Mouse (Mus musculus): ENCODE measurements around the gene Sipa1l3.

The Sipa1l3 gene

GRCm38 (mm10) chr7:29290691-29291485 is 227.6 kb downstream of the Sipa1l3 start:
- in situ Hi-C loops (cut with MboI; ENCODE audit: low pct_unique_long_range_greater_than_20kb in 1 of 2, low sequenced_read_pairs in 2 of 2, unreplicated experiment in 1 of 2) = loop anchor here in 1 of 2 experiments (10.0 kb wide), 1 partner anchor 236 kb away; no protein-coding TSS in a partner anchor

GRCm38 (mm10) chr7:29289856-29290255 is 228.6 kb downstream of the Sipa1l3 start:
- in situ Hi-C loops (cut with MboI; ENCODE audit: low pct_unique_long_range_greater_than_20kb in 1 of 2, low sequenced_read_pairs in 2 of 2, unreplicated experiment in 1 of 2) = loop anchor here in 1 of 2 experiments (10.0 kb wide), 1 partner anchor 235 kb away; no protein-coding TSS in a partner anchor

- in situ Hi-C loops (cut with MboI; ENCODE audit: low pct_unique_long_range_greater_than_20kb in 1 of 2, low sequenced_read_pairs in 2 of 2, unreplicated experiment in 1 of 2) = no loop called here
These were observed 229.4 kb downstream of the Sipa1l3 start, which contains the start of gene Ppp1r14a for GRCm38 (mm10) chr7:29288942-29289638. Gene Ppp1r14a, plus strand, starts transcription at chr7:29289308.

GRCm38 (mm10) chr7:29288079-29288478 is 230.4 kb downstream of the Sipa1l3 start:
- in situ Hi-C loops (cut with MboI; ENCODE audit: low pct_unique_long_range_greater_than_20kb in 1 of 2, low sequenced_read_pairs in 2 of 2, unreplicated experiment in 1 of 2) = no loop called here

GRCm38 (mm10) chr7:29287481-29287880 is 231.0 kb downstream of the Sipa1l3 start:
- in situ Hi-C loops (cut with MboI; ENCODE audit: low pct_unique_long_range_greater_than_20kb in 1 of 2, low sequenced_read_pairs in 2 of 2, unreplicated experiment in 1 of 2) = no loop called here

- in situ Hi-C loops (cut with MboI; ENCODE audit: low pct_unique_long_range_greater_than_20kb in 1 of 2, low sequenced_read_pairs in 2 of 2, unreplicated experiment in 1 of 2) = no loop called here
These were observed 233.9 kb downstream of the Sipa1l3 start for GRCm38 (mm10) chr7:29284523-29284922.

GRCm38 (mm10) chr7:29283876-29284275 is 234.6 kb downstream of the Sipa1l3 start:
- in situ Hi-C loops (cut with MboI; ENCODE audit: low pct_unique_long_range_greater_than_20kb in 1 of 2, low sequenced_read_pairs in 2 of 2, unreplicated experiment in 1 of 2) = no loop called here

GRCm38 (mm10) chr7:29282074-29282554 is 236.3 kb downstream of the Sipa1l3 start:
- in situ Hi-C loops (cut with MboI; ENCODE audit: low pct_unique_long_range_greater_than_20kb in 1 of 2, low sequenced_read_pairs in 2 of 2, unreplicated experiment in 1 of 2) = no loop called here

GRCm38 (mm10) chr7:29281201-29282073 is 237.0 kb downstream of the Sipa1l3 start, which contains the start of gene Spint2:
Gene Spint2, minus strand, starts transcription at chr7:29281912.
- in situ Hi-C loops (cut with MboI; ENCODE audit: low pct_unique_long_range_greater_than_20kb in 1 of 2, low sequenced_read_pairs in 2 of 2, unreplicated experiment in 1 of 2) = no loop called here

- in situ Hi-C loops (cut with MboI; ENCODE audit: low pct_unique_long_range_greater_than_20kb in 1 of 2, low sequenced_read_pairs in 2 of 2, unreplicated experiment in 1 of 2) = no loop called here
These were observed 237.6 kb downstream of the Sipa1l3 start for GRCm38 (mm10) chr7:29280801-29281200.

- in situ Hi-C loops (cut with MboI; ENCODE audit: low pct_unique_long_range_greater_than_20kb in 1 of 2, low sequenced_read_pairs in 2 of 2, unreplicated experiment in 1 of 2) = no loop called here
These were observed 238.5 kb downstream of the Sipa1l3 start for GRCm38 (mm10) chr7:29279924-29280323.

- in situ Hi-C loops (cut with MboI; ENCODE audit: low pct_unique_long_range_greater_than_20kb in 1 of 2, low sequenced_read_pairs in 2 of 2, unreplicated experiment in 1 of 2) = no loop called here
These were observed 239.2 kb downstream of the Sipa1l3 start for GRCm38 (mm10) chr7:29279261-29279660.

GRCm38 (mm10) chr7:29277510-29277909 is 240.9 kb downstream of the Sipa1l3 start:
- in situ Hi-C loops (cut with MboI; ENCODE audit: low pct_unique_long_range_greater_than_20kb in 1 of 2, low sequenced_read_pairs in 2 of 2, unreplicated experiment in 1 of 2) = no loop called here

- in situ Hi-C loops (cut with MboI; ENCODE audit: low pct_unique_long_range_greater_than_20kb in 1 of 2, low sequenced_read_pairs in 2 of 2, unreplicated experiment in 1 of 2) = no loop called here
These were observed 241.7 kb downstream of the Sipa1l3 start for GRCm38 (mm10) chr7:29276715-29277114.

- in situ Hi-C loops (cut with MboI; ENCODE audit: low pct_unique_long_range_greater_than_20kb in 1 of 2, low sequenced_read_pairs in 2 of 2, unreplicated experiment in 1 of 2) = no loop called here
These were observed 246.6 kb downstream of the Sipa1l3 start for GRCm38 (mm10) chr7:29271687-29272465.

- in situ Hi-C loops (cut with MboI; ENCODE audit: low pct_unique_long_range_greater_than_20kb in 1 of 2, low sequenced_read_pairs in 2 of 2, unreplicated experiment in 1 of 2) = no loop called here
These were observed 248.0 kb downstream of the Sipa1l3 start for GRCm38 (mm10) chr7:29270445-29270844.

Data from mouse embryonic stem cell (cell line).